Mouse (Mus musculus) C2C12 (cell line): ENCODE results near the gene Comtd1.

ENCODE experiments used
- CTCF ChIP-seq: IDR thresholded peaks from one replicate; pipeline ENCODE4 v1.5.1; 2011; ENCODE audit not compliant: control insufficient read depth, insufficient read depth, insufficient read length
- MAX ChIP-seq: IDR thresholded peaks from one replicate; pipeline ENCODE4 v1.6.1; 2011; ENCODE audit warnings: mild to moderate bottlenecking, control low read depth

GRCm38 (mm10) chr14:21854271-21854670 is 5.5 kb upstream of the Comtd1 start:
- TF ChIP-seq MAX (no peak), CTCF (no peak)
